Mouse (Mus musculus) olfactory bulb, adult 2 months (tissue): ENCODE measurements around the gene Eif1ad. TPM values are rescaled to one million over a fixed set of nuclear protein-coding genes. Genes with fewer than 3 reads are reported as not detected.

ENCODE experiments used
- H3K27ac ChIP-seq: fragments of 200-500 bp; 2 replicates; pipeline ENCODE4 v1.5.1; 2012; ENCODE audit warnings: low read depth, low read length; ENCODE audit not compliant: insufficient read depth
- H3K4me1 ChIP-seq: fragments of 200-500 bp; 2 replicates; pipeline ENCODE4 v1.6.1; 2012; ENCODE audit warnings: low read length; ENCODE audit not compliant: control insufficient read depth, insufficient read depth
- H3K4me3 ChIP-seq: fragments of 200-500 bp; 2 replicates; pipeline ENCODE4 v1.5.1; 2012; ENCODE audit warnings: mild to moderate bottlenecking, low read depth, low read length, moderate library complexity; ENCODE audit not compliant: insufficient read depth
- CTCF ChIP-seq: fragments of 200-500 bp; IDR thresholded peaks from 2 replicates; pipeline ENCODE4 v1.5.1; 2012; ENCODE audit warnings: low read depth, mild to moderate bottlenecking, low read length, moderate library complexity; ENCODE audit not compliant: insufficient read depth
- POLR2A ChIP-seq: fragments of 200-500 bp; IDR thresholded peaks from 2 replicates; pipeline ENCODE4 v1.6.1; 2012; ENCODE audit warnings: mild to moderate bottlenecking, low read depth, low read length, moderate library complexity; ENCODE audit not compliant: insufficient read depth
- WGBS: fragments of 180-500 bp; shearing (Covaris S2); methylation state at CpG from one replicate; pipeline ENCODE4 v1.1.7; 2018; 5-methylcytosine and 5-hydroxymethylcytosine counted together
- polyA plus RNA-seq: library from polyadenylated mRNA; stranded (reverse); fragments of >200 nt; gene quantifications from 2 replicates; pipeline ENCODE4 v1.2.4, GENCODE M21; 2012; ENCODE audit warnings: low replicate concordance; ENCODE audit not compliant: missing spikeins, insufficient read depth, insufficient read length

The Eif1ad gene
- polyA plus RNA-seq, 1 experiment = not detected

GRCm38 (mm10) chr19:5409068-5409467 lies 42.5 kb downstream of the Eif1ad start:
- whole genome bisulfite sequencing = 70% methylated on average over 5 of the region's 5 CpGs
- no peak for TF ChIP-seq POLR2A
- no peak for TF ChIP-seq CTCF
- Histone ChIP-seq H3K4me1 (peaks cover 16% of the 10 kb centered on the region), H3K4me3 (no peak overlapping the region), H3K27ac (no peak overlapping the region)

- no peak for TF ChIP-seq POLR2A
- TF ChIP-seq CTCF = no peak
- Histone ChIP-seq H3K27ac (no peak overlapping the region), H3K4me3 (no peak overlapping the region), H3K4me1 (peaks cover 16% of the 10 kb centered on the region)
- WGBS = 89% methylated on average over 5 of the region's 5 CpGs
These were observed 44.1 kb downstream of the Eif1ad start for GRCm38 (mm10) chr19:5410641-5411040.

DNA sequence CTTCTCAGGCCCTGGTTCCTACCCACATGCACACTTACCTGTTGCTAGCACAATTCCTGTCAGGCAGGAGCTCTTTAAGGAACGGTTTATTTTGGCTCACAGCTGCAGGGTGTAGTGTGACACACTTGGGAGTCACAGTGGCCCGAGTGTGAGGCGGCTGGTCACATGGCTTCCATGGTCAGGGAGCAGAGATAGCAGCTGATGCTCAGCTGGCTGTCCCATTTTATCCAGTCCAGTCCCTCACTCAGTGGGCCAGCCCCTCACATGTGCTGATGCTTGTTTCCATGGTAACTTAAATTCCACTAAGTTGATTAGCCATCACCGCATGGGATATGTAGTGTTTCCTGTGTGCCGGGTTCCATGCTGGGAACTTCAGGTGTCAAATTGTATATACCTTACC lies 45.4 kb downstream of the Eif1ad start:
- H3K27ac ChIP-seq = no peak overlapping the region
- TF ChIP-seq CTCF (no peak), POLR2A (no peak)
- 40% methylated on average over 5 of the region's 5 CpGs for WGBS
- H3K4me1 ChIP-seq = peaks cover 14% of the 10 kb centered on the region
- no peak overlapping the region for H3K4me3 ChIP-seq

DNA sequence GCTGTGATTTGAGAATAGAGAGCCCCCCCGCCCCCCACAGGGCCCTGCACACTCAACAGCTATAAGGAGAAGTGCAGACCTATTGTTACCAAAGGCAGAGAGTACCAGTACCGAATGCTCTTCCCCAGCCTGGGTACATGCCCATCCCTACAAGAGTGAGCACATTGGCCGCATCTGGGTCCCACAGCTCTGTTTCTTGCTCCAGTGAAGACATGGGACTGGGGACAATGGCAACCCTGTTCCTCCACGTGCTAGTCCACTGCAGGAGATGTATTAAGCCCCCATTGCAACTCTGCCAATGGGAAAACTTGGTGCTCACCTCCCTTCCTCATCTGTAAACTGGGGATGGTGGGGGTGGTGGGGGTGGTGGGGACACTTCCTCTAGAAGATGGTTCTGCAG lies 47.3 kb downstream of the Eif1ad start:
- WGBS = 62% methylated on average over 4 of the region's 4 CpGs
- H3K4me1 ChIP-seq = peaks cover 7% of the 10 kb centered on the region
- no peak overlapping the region for H3K27ac ChIP-seq
- TF ChIP-seq CTCF (no peak), POLR2A (no peak)
- no peak overlapping the region for H3K4me3 ChIP-seq

DNA sequence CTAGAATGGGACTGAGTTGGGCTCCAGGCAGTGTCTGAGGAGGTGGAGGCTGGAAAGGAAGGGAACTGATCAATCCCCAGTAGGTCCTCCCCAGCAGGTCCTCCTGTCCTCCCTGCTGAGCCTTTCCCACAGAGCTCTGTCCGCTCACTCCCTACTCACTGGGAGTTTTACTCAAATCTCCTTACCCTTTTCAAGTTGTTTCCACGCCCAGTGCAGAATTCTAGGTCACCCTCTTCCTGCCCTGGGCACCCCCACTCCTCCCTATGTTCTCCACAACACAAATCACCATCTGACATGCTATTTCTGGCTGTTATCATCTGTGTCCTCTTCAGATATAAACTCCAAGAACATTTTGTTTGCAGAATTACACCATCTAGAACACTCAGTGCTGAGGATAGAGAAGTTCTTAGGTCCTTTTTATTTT lies 48.0 kb downstream of the Eif1ad start:
- Histone ChIP-seq H3K27ac (no peak overlapping the region), H3K4me1 (peaks cover 6% of the 10 kb centered on the region), H3K4me3 (no peak overlapping the region)
- 65% methylated on average over 2 of the region's 2 CpGs for WGBS
- TF ChIP-seq POLR2A (no peak), CTCF (no peak)

- TF ChIP-seq CTCF (no peak), POLR2A (no peak)
- no peak overlapping the region for H3K27ac ChIP-seq
- 93% methylated on average over 8 of the region's 8 CpGs for WGBS
- peaks cover 18% of the 10 kb centered on the region for H3K4me1 ChIP-seq
- H3K4me3 ChIP-seq = no peak overlapping the region
These were observed 52.4 kb downstream of the Eif1ad start for GRCm38 (mm10) chr19:5418750-5419466.

DNA sequence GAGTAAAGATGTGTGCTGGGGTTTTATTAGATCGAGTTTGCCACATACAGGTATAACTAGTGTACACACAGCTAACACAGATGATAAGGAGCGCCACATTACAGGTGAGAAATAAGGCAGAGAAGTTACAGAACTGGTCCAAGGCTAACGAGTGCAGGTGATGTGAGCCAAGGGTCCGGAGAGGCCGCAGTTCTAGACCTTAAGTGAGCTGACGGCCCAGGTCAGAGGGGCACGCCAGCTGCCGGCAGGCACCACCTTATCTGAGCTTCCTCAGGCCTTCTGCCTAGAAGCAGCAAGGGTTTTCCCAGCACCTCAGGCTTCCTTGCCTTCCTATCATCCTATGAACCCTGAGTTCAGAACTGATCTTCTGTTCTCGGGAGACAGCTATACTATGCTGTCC lies 53.1 kb downstream of the Eif1ad start:
- no peak overlapping the region for H3K27ac ChIP-seq
- TF ChIP-seq POLR2A = no peak
- TF ChIP-seq CTCF = no peak
- 96% methylated on average over 9 of the region's 9 CpGs for WGBS
- no peak overlapping the region for H3K4me3 ChIP-seq
- peaks cover 19% of the 10 kb centered on the region for H3K4me1 ChIP-seq

- WGBS = 93% methylated on average over 6 of the region's 6 CpGs
- Histone ChIP-seq H3K4me1 (peaks cover 19% of the 10 kb centered on the region), H3K4me3 (no peak overlapping the region), H3K27ac (no peak overlapping the region)
- TF ChIP-seq POLR2A = no peak
- no peak for TF ChIP-seq CTCF
These were observed 54.0 kb downstream of the Eif1ad start for GRCm38 (mm10) chr19:5420579-5420978.

Other genes starting within 250 kb of the Eif1ad start
- gene Klc2, start 248.2 kb upstream of the Eif1ad start, polyA plus RNA-seq = not detected in 2 replicates
- not detected in 2 replicates for gene Pacs1, start 93.6 kb upstream of the Eif1ad start, polyA plus RNA-seq
- gene Sf3b2, start 71.3 kb upstream of the Eif1ad start, polyA plus RNA-seq = not detected in 2 replicates
- not detected in 2 replicates for gene Gal3st3, start 68.4 kb upstream of the Eif1ad start, polyA plus RNA-seq
- not detected in 2 replicates for gene Catsper1, start 31.0 kb upstream of the Eif1ad start, polyA plus RNA-seq
- not detected in 2 replicates for gene Cst6, start 17.2 kb upstream of the Eif1ad start, polyA plus RNA-seq
- not detected in 2 replicates for gene Banf1, start 427 bp downstream of the Eif1ad start, polyA plus RNA-seq
- gene Sart1, start 22.0 kb downstream of the Eif1ad start, polyA plus RNA-seq = not detected in 2 replicates
- not detected in 2 replicates for gene Tsga10ip, start 35.8 kb downstream of the Eif1ad start, polyA plus RNA-seq
- not detected in 2 replicates for gene Drap1, start 58.2 kb downstream of the Eif1ad start, polyA plus RNA-seq
- not detected in 2 replicates for gene AI837181, start 58.4 kb downstream of the Eif1ad start, polyA plus RNA-seq
- not detected in 2 replicates for gene Fosl1, start 80.8 kb downstream of the Eif1ad start, polyA plus RNA-seq
- gene Ccdc85b, start 91.2 kb downstream of the Eif1ad start, polyA plus RNA-seq = not detected in 2 replicates
- gene Fibp, start 93.9 kb downstream of the Eif1ad start, polyA plus RNA-seq = not detected in 2 replicates
- not detected in 2 replicates for gene Ctsw, start 101.8 kb downstream of the Eif1ad start, polyA plus RNA-seq
- not detected in 2 replicates for gene Efemp2, start 107.2 kb downstream of the Eif1ad start, polyA plus RNA-seq
- gene Mus81, start 121.7 kb downstream of the Eif1ad start, polyA plus RNA-seq = not detected in 2 replicates
- 1,186 and 1,283 TPM in 2 replicates for gene Cfl1, start 123.7 kb downstream of the Eif1ad start, polyA plus RNA-seq
- not detected in 2 replicates for gene 1700020D05Rik, start 137.0 kb downstream of the Eif1ad start, polyA plus RNA-seq
- gene Snx32, start 143.8 kb downstream of the Eif1ad start, polyA plus RNA-seq = not detected in 2 replicates
- not detected in 2 replicates for gene Ovol1, start 193.9 kb downstream of the Eif1ad start, polyA plus RNA-seq
- not detected in 2 replicates for gene Ap5b1, start 201.3 kb downstream of the Eif1ad start, polyA plus RNA-seq
- not detected in 2 replicates for gene Rnaseh2c, start 235.1 kb downstream of the Eif1ad start, polyA plus RNA-seq
- gene Kat5, start 243.5 kb downstream of the Eif1ad start, polyA plus RNA-seq = not detected in 2 replicates